Mouse (Mus musculus) mesoderm, embryonic 11.5 days (tissue): ENCODE results near the gene Gm17416.

Experiments
- DNase-seq: peaks from one replicate; pipeline ENCODE4 v3.0.0-alpha.2; 2012; ENCODE audit warnings: low read depth, low spot score

The Gm17416 gene

DNA sequence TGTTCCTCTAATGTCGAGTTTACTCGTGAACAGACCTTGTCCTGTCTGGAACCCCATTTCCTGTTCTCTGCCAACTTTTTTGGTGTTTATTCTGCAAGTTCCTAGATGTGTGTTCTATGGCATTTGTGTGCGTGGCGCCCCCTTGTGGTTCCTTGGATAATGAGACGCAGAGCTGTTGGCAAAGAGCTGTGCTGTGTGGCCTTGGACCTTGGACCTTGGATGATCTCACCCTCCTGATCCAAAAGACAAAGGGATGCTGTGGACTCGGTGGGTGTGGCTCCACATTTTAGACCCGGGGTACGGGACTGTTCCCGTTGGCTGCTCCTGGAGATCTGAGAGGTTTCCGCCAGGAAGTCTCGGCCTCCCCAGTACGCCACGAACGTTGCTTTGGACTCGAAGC is 34.9 kb downstream of the Gm17416 start, which contains the start of gene Defb36:
Gene Defb36, plus strand, starts transcription at position 271 of the 400 bp plus-strand sequence.
- no peak for DNase-seq

DNA sequence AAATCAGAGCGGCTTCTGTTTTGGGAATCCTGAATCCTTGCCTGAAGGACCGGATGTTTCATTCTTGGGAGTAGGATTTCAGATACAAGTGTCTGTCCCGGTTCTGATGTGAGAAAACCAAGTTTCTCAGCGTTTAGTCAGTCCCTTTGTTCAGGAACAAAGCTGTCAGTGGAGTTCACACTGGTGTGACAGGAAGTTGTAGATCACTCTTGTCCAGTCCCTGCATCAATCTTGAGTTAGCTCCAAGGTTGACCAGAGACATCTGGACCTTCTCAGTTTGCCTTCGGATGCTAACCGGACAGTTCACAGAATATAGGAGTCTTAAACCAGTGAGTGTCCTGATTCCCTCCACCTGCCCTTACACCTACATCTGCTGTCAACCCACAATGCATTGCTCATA is 38.6 kb downstream of the Gm17416 start:
- no peak for DNase-seq

DNA sequence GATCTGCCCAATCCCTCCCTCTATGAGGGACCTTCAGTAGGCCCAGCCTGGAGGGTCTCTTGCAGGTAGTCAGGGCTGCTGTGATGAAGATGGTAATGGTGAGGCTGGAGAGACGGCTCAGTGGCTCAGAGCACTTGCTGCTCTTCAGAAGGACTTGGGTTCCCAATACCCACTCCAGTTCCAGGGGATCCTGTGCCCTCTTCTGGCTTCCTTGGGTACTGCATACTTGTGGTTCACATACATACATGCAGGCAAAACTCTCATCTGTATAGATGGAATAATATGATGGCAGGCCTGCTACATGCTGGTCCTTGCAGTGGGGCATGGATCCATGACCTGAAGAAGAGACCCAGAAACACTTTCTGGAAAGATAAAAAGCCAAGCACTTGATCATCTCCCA is 39.6 kb downstream of the Gm17416 start:
- DNase-seq = no peak

DNA sequence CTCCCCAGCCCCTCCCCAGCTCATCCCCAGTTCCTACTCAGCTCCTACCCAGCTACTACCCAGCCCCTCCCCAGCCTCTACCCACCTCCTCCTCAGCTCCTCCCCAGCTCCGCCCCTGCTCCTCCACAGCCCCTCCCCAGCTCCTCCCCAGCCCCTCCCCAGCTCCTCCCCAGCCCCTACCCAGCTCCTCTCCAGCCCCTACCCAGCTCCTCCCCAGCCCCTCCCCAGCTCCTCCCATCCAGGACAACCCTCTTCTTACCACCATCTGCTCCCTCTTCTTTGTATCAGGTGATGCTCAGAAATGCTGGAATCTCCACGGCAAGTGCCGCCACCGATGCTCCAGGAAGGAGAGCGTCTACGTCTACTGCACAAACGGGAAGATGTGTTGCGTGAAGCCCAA is 43.1 kb downstream of the Gm17416 start:
- DNase-seq = no peak

DNA sequence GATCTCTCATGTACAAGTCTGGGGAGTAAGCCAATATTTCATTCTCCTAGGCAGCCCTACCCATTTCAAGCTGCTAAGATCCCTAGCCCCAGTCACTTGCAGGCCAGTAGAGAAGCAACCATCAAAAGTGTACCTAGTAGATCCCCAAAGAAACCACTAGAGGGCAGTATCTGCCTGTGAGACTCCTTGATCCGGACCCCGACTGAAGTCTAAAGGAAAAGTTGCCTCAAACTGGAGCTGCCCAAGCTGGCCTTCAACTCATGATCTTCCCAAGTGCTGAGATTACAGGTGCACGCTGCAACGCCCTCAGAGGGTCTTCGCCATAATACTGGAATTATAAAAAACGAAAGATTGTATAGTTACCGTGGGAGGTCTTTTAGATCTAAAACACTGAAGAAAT is 46.4 kb downstream of the Gm17416 start:
- peak; percentile 84 for DNase-seq

DNA sequence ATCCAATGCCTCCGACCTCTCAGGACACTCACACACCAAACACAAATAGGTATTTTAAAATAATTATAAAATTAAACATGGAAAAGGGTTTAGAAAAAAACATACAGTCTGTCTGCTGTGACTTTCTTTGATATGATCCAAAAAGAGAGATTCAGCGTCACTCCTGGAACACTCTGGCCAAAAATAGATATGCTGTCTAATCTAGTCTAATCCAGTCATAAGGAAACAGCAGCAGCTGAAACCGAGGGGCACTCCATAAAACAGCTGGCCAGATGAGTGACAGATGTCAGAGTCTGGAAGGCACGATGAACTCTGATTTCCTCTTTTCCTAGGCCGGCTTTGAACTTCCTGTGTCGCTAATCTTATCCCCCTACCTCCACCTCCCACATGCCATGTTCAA is 47.3 kb downstream of the Gm17416 start:
- DNase-seq = no peak

DNA sequence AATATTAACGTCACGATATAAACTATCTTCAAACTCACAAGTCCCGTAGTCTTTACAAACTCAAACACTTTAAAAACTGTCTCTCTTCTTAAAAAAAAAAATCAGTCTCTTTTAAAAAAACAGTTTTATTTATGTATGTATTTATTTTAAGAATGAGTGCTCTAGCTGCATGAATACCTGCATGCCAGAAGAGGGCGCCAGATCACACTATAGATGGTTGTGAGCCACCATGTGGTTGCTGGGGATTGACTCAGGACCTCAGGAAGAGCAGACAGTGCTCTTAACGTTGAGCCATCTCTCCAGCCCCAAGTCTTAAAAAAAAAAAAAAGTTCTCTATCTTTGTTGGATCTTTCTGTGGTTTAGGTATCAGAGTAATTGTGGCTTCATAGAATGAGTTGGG is 48.2 kb downstream of the Gm17416 start:
- DNase-seq = no peak
